Mouse (Mus musculus): Measurements from ENCODE around the gene Rad54l.

- no peak for TF ChIP-seq CTCF (IDR thresholded peaks at IDR 0.05; ENCODE audit: low read depth)
- no peak for TF ChIP-seq EP300 (IDR thresholded peaks at IDR 0.05; ENCODE audit: low read depth)
These were observed 34.8 kb downstream of the Rad54l start for GRCm38 (mm10) chr4:116088510-116089249.
